Mouse (Mus musculus) adrenal gland, adult (tissue): Measurements from ENCODE around the gene Olfr1161.
"Not testable (repeated sequence)": the region's sequence is repeated elsewhere in the genome, so short reads cannot be mapped to it uniquely, and the experiment has no call there.

ENCODE experiments used
- DNase-seq, 2 experiments: peaks; one replicate each; pipeline ENCODE4 v3.0.0; 2022 to 2023; ENCODE audit warnings: low spot score in 1 of 2; ENCODE audit not compliant: inconsistent age in 2 of 2

Gene Olfr1161

GRCm38 (mm10) chr2:88022474-88022873 is at the start of gene Olfr1161:
TSS of gene Olfr1161 (plus strand) at chr2:88022774.
- not testable (repeated sequence) for DNase-seq

- no peak for DNase-seq
Measured at GRCm38 (mm10) chr2:87974563-87974962, 48.0 kb upstream of the Olfr1161 start, which contains the start of gene Olfr74. TSS of gene Olfr74 (minus strand) at chr2:87974663.

- no peak for DNase-seq
Measured at GRCm38 (mm10) chr2:87989813-87990212, 32.8 kb upstream of the Olfr1161 start, which contains the start of gene Olfr1158. TSS of gene Olfr1158 (plus strand) at chr2:87990113.

GRCm38 (mm10) chr2:88007515-88008318 is 14.9 kb upstream of the Olfr1161 start, which contains the start of gene Olfr1160:
TSS of gene Olfr1160 (minus strand) at chr2:88008268.
- DNase-seq: no peak

GRCm38 (mm10) chr2:88037599-88037998 is 15.0 kb downstream of the Olfr1161 start, which contains the start of gene Olfr73:
TSS of gene Olfr73 (minus strand) at chr2:88037699.
- no peak for DNase-seq

GRCm38 (mm10) chr2:88051029-88051428 is 28.5 kb downstream of the Olfr1161 start, which contains the start of gene Olfr1162:
TSS of gene Olfr1162 (minus strand) at chr2:88051129.
- DNase-seq: no peak

- DNase-seq: no peak
Measured at GRCm38 (mm10) chr2:88063587-88063986, 41.0 kb downstream of the Olfr1161 start.

GRCm38 (mm10) chr2:88071730-88072129 is 49.2 kb downstream of the Olfr1161 start, which contains the start of gene Olfr1163:
TSS of gene Olfr1163 (minus strand) at chr2:88071830.
- DNase-seq: no peak
